Mouse (Mus musculus): Measurements from ENCODE around the gene Acp4. TPM values are rescaled to one million over a fixed set of nuclear protein-coding genes. Genes with fewer than 3 reads are reported as not detected.

Acp4 gene
- polyA plus RNA-seq, 1 experiment: not detected

GRCm38 (mm10) chr7:44274096-44274495, 16.9 kb upstream of the Acp4 start:
- TF ChIP-seq CTCF (IDR thresholded peaks at IDR 0.05; ENCODE audit: borderline replicate concordance, insufficient read depth, low read depth, low read length) (no peak), POLR2A (IDR thresholded peaks at IDR 0.05; ENCODE audit: borderline replicate concordance, insufficient read depth, low read length) (no peak)
- no peak overlapping the region for H3K27ac ChIP-seq (ENCODE audit: insufficient read depth, low read length)
- 67% methylated on average over 11 of the region's 11 CpGs for WGBS
- no peak for DNase-seq
- no peak overlapping the region for H3K4me3 ChIP-seq (replicated peaks; ENCODE audit: insufficient read depth, low read depth, low read length)
- no peaks in the 10 kb centered on the region for H3K4me1 ChIP-seq (ENCODE audit: control insufficient read depth, insufficient read depth, low read length)
- no peaks in the 10 kb centered on the region for H3K27me3 ChIP-seq (ENCODE audit: control insufficient read depth, insufficient read depth, low read length)

- no peak for DNase-seq
- TF ChIP-seq CTCF (IDR thresholded peaks at IDR 0.05; ENCODE audit: borderline replicate concordance, insufficient read depth, low read depth, low read length): no peak
- Histone ChIP-seq H3K27ac (ENCODE audit: insufficient read depth, low read length) (no peak overlapping the region), H3K27me3 (ENCODE audit: control insufficient read depth, insufficient read depth, low read length) (no peaks in the 10 kb centered on the region), H3K4me3 (replicated peaks; ENCODE audit: insufficient read depth, low read depth, low read length) (no peak overlapping the region), H3K4me1 (ENCODE audit: control insufficient read depth, insufficient read depth, low read length) (no peaks in the 10 kb centered on the region)
- 55% methylated on average over 7 of the region's 7 CpGs for whole genome bisulfite sequencing
Measured at GRCm38 (mm10) chr7:44273446-44273845, 16.3 kb upstream of the Acp4 start.

GRCm38 (mm10) chr7:44272546-44272945, 15.4 kb upstream of the Acp4 start:
- no peak for DNase-seq
- H3K27ac ChIP-seq (ENCODE audit: insufficient read depth, low read length): no peak overlapping the region
- no peak for TF ChIP-seq POLR2A (IDR thresholded peaks at IDR 0.05; ENCODE audit: borderline replicate concordance, insufficient read depth, low read length)
- TF ChIP-seq CTCF (IDR thresholded peaks at IDR 0.05; ENCODE audit: borderline replicate concordance, insufficient read depth, low read depth, low read length): no peak
- H3K4me3 ChIP-seq (replicated peaks; ENCODE audit: insufficient read depth, low read depth, low read length): no peak overlapping the region
- no peaks in the 10 kb centered on the region for H3K4me1 ChIP-seq (ENCODE audit: control insufficient read depth, insufficient read depth, low read length)
- WGBS: 89% methylated on average over 7 of the region's 7 CpGs
- H3K27me3 ChIP-seq (ENCODE audit: control insufficient read depth, insufficient read depth, low read length): no peaks in the 10 kb centered on the region

GRCm38 (mm10) chr7:44271309-44271708, 14.1 kb upstream of the Acp4 start:
- no peak overlapping the region for H3K27ac ChIP-seq (ENCODE audit: insufficient read depth, low read length)
- H3K4me3 ChIP-seq (replicated peaks; ENCODE audit: insufficient read depth, low read depth, low read length): no peak overlapping the region
- 66% methylated on average over 2 of the region's 2 CpGs for WGBS
- H3K4me1 ChIP-seq (ENCODE audit: control insufficient read depth, insufficient read depth, low read length): no peaks in the 10 kb centered on the region
- TF ChIP-seq POLR2A (IDR thresholded peaks at IDR 0.05; ENCODE audit: borderline replicate concordance, insufficient read depth, low read length): no peak
- H3K27me3 ChIP-seq (ENCODE audit: control insufficient read depth, insufficient read depth, low read length): no peaks in the 10 kb centered on the region
- no peak for DNase-seq

DNA sequence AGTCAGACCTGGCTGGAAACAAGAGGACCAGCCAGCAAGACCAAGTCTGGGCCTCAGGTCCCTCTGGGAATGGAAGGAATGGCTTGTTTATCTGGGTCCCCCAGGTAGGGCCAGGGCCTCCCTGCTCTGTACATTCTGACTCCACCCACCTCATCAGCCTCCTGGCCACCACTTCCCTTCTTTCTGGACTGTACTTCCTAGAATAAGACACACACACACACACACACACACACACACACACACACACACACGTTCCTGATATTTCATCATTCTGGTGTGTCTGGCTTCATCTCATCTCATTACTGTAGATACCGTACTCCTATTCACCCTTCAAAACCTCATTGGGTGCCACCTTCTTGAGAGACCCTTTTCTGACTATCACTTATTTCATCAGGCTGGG, 12.2 kb upstream of the Acp4 start:
- 98% methylated on average over 2 of the region's 2 CpGs for WGBS
- H3K4me1 ChIP-seq (ENCODE audit: control insufficient read depth, insufficient read depth, low read length): no peaks in the 10 kb centered on the region
- DNase-seq: no peak
- H3K27me3 ChIP-seq (ENCODE audit: control insufficient read depth, insufficient read depth, low read length): no peaks in the 10 kb centered on the region
- TF ChIP-seq CTCF (IDR thresholded peaks at IDR 0.05; ENCODE audit: borderline replicate concordance, insufficient read depth, low read depth, low read length): no peak
- no peak for TF ChIP-seq POLR2A (IDR thresholded peaks at IDR 0.05; ENCODE audit: borderline replicate concordance, insufficient read depth, low read length)
- H3K27ac ChIP-seq (ENCODE audit: insufficient read depth, low read length): no peak overlapping the region
- no peak overlapping the region for H3K4me3 ChIP-seq (replicated peaks; ENCODE audit: insufficient read depth, low read depth, low read length)

DNA sequence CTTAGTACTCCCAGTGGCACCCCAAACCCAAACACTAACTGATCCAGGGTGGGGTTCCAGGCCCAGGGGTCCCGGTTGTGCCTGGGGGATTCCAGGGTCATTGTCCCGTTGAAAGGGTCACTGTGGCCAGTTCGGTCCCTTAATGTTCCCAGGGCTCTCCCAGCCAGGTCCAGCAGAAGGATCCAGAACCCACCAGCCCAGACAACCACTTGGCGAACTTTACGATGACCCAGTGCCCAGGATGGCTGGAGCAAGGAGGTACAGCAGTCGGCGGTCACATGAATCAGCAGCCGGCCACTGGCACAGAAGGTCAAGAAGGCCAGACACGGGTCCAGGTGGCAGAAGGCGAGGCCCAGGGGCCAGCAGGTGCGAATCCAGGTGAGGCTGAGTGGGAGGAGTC, 10.9 kb upstream of the Acp4 start:
- TF ChIP-seq POLR2A (IDR thresholded peaks at IDR 0.05; ENCODE audit: borderline replicate concordance, insufficient read depth, low read length): no peak
- no peak for TF ChIP-seq CTCF (IDR thresholded peaks at IDR 0.05; ENCODE audit: borderline replicate concordance, insufficient read depth, low read depth, low read length)
- 81% methylated on average over 11 of the region's 11 CpGs for WGBS
- no peak overlapping the region for H3K4me3 ChIP-seq (replicated peaks; ENCODE audit: insufficient read depth, low read depth, low read length)
- no peak overlapping the region for H3K27ac ChIP-seq (ENCODE audit: insufficient read depth, low read length)
- no peak for DNase-seq
- no peaks in the 10 kb centered on the region for H3K27me3 ChIP-seq (ENCODE audit: control insufficient read depth, insufficient read depth, low read length)
- H3K4me1 ChIP-seq (ENCODE audit: control insufficient read depth, insufficient read depth, low read length): no peaks in the 10 kb centered on the region

GRCm38 (mm10) chr7:44262791-44263643, 5.8 kb upstream of the Acp4 start:
- Histone ChIP-seq H3K27me3 (ENCODE audit: control insufficient read depth, insufficient read depth, low read length) (no peaks in the 10 kb centered on the region), H3K27ac (ENCODE audit: insufficient read depth, low read length) (peak overlapping the region; percentile 55), H3K4me3 (replicated peaks; ENCODE audit: insufficient read depth, low read depth, low read length) (peak overlapping the region; percentile 61), H3K4me1 (ENCODE audit: control insufficient read depth, insufficient read depth, low read length) (no peaks in the 10 kb centered on the region)
- TF ChIP-seq POLR2A (IDR thresholded peaks at IDR 0.05; ENCODE audit: borderline replicate concordance, insufficient read depth, low read length) (peak; percentile 5; the same call in 1 of the 2 replicates), CTCF (IDR thresholded peaks at IDR 0.05; ENCODE audit: borderline replicate concordance, insufficient read depth, low read depth, low read length) (peak; percentile 98)
- peak; percentile 94 to 99 for DNase-seq
- 4% methylated on average over 34 of the region's 34 CpGs for WGBS

DNA sequence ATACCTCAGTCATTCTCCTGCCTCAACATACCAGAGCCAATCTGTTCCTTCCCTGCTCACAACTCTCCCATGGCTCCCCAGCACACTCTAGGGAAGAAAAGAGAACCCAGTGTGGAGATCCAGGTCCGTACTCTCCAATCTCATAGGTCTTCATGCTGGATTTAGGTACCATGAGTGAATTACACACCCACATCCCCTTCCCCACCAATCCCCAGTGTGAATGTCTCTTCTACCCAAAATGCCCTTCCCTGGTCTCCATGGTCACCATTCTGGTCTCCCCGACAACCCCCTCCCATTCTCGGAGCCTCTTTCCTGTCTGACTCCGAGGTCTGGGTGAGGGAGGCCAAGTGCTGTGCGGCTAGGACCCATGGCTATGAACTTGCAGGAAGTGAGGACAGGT, 4.0 kb upstream of the Acp4 start, which contains the start of gene Gm15517:
TSS of gene Gm15517 (plus strand) at position 301 of the 400 bp plus-strand sequence.
- Histone ChIP-seq H3K27ac (ENCODE audit: insufficient read depth, low read length) (no peak within 1 kb of the TSS), H3K27me3 (ENCODE audit: control insufficient read depth, insufficient read depth, low read length) (no peaks in the 10 kb centered on the region), H3K4me3 (replicated peaks; ENCODE audit: insufficient read depth, low read depth, low read length) (no peak within 1 kb of the TSS), H3K4me1 (ENCODE audit: control insufficient read depth, insufficient read depth, low read length) (no peaks in the 10 kb centered on the region)
- no peak for TF ChIP-seq CTCF (IDR thresholded peaks at IDR 0.05; ENCODE audit: borderline replicate concordance, insufficient read depth, low read depth, low read length)
- no peak for TF ChIP-seq POLR2A (IDR thresholded peaks at IDR 0.05; ENCODE audit: borderline replicate concordance, insufficient read depth, low read length)
- 41% methylated on average over 5 of the region's 5 CpGs for WGBS
- DNase-seq: no peak
